Mouse (Mus musculus) c-Kit-positive CD71-positive TER-119-negative erythroid progenitor cells, embryonic 14.5 days (primary cell): ENCODE data around the gene Megf11.

Experiments
- DNase-seq: peaks from one replicate; pipeline ENCODE4 v3.0.0-alpha.2; 2013; ENCODE audit warnings: low read depth

The Megf11 gene

DNA sequence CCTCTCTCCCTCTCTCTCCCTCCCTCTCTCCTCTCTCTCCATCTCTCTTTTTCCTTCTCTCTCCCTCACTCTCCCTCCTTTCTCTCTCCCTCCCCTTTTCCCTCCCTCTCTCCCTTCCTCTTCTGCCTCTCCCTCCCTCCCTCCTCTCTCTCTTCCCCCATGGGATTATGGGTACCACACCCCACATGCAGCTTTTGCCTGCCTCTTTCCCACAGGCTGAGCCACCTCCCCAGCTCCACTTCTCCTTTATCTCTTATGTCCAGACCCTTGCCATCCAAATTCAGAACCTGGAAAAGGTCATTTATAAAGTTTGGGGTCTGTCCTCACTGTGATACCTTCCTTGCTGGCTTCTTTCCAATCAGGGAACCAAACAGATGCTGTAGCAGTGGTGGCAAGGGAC lies 180.5 kb downstream of the Megf11 start:
- peak; percentile 56 for DNase-seq

GRCm38 (mm10) chr9:64566376-64566775 lies 180.9 kb downstream of the Megf11 start:
- no peak for DNase-seq

DNA sequence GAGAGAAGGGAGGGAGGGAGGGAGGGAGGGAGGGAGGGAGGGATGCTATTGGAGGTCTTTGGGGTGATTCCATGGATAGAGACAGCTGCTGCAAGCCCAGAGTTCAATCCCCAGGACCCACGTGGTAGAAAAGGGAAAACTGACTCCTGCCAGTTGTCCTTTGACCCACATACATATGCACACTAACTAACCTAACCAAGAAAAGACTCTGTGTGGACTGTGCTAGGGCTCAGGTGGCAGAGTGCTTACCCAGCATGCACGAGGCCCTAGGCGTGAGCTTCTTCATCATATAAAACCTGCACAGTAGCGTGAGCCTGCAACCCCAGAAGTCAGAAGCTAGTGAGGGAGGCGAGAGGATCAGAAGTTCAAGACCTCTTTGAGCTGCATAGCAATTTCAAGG lies 182.1 kb downstream of the Megf11 start:
- DNase-seq: no peak

DNA sequence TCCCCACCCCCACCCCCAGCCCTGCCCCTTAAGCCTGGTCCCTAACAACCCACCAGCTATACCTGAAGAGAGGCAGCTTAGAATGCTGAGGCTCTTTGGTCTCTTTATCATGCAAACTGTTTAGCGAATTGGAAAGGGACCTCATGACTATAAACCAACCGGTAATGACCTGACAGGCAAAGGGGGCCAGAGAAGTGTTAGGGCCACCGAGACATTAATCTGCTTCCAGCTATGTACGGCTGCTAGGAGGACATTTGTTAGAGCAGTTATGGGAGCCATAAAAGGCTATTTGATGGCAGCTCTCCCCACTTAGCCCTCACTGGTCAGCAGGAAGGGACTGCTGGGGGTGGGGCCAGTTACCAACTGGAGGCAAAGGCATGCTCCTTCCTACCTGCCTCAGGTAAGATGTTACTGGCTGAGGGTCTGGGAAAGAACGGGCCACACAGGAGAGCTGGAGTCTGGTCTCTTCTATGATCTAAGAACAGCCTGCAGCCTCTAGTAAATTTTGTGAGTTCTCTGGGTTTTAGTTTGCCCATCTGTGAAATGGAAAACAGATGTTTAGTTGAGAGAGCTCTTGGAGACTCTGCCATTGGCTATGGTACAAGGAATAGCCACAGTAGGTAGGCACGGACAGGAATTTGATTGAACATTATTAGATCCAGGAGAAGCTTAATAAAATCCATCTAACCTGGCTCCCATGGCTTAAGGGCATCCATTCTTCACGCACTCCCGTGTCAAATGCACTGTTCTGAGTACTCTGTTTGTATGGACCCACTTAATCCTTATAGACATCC lies 183.2 kb downstream of the Megf11 start:
- DNase-seq: no peak

- DNase-seq: no peak
Measured at GRCm38 (mm10) chr9:64570448-64570847, 185.0 kb downstream of the Megf11 start.

GRCm38 (mm10) chr9:64571091-64571490 lies 185.7 kb downstream of the Megf11 start:
- no peak for DNase-seq

DNA sequence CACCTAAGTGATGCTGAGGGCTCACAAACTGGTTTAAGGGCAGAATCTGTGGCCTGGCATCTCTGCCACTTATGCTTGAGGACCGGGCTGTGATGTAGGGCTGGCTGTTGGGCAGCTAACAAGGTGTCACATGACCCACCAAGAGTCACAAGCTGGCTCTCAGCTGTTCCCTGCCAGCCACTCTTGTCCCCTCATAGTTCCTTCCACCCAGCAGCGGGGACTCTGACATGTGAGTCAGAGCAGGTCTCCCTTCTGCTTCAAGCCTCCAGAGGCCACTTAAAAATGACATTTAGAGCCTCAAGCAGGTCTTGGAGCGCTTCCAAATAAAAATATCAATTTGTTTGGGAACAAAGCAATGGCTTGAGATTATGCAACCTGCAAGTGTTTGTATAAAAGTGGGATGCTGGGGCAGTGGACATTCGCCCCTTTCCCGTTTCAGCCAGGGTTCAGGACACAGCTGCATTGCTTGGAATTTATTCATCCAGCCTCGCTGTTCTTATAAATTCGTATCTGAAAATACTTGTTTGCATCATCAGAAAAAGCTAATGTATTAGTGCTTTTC lies 187.3 kb downstream of the Megf11 start:
- DNase-seq: no peak

DNA sequence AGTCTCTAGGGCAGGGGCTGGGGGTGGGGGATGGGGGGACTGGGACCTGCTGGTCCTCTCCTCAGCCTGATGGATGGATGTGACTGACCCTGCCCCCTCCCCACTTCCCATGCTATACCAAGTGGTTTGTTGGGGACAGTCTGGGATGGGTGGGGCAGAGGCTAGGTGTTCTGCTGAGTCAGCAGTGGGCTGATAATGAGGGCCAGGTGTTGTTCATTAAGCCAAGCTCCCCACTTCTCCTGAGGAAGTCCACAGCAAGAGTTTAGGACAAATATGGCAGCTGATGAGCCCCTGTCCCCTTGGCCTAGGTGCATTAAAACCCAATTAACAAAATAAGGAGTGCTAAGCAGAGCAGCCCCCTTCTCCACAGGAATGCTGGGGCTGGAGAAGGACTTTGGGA lies 190.2 kb downstream of the Megf11 start:
- DNase-seq: no peak

GRCm38 (mm10) chr9:64576143-64576878 lies 190.9 kb downstream of the Megf11 start:
- no peak for DNase-seq

DNA sequence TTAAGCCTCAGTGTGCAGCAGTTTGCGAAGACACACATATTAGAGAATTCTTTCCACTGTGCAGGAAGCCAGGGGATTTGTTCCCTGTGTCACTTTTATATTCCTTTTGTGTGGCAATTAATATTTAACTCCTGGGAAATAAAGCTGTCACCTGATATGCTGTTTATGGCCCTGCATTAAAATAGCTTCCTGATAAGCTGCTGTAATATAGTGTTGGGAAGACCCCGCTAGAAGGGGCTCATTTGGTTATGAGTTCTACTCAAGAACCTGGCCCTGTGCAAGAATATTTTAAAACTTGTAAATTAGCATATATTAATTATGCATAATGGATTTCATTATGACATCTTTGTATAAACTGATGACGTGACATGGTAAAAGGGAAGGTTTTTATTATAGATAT lies 191.7 kb downstream of the Megf11 start:
- DNase-seq: no peak

GRCm38 (mm10) chr9:64578014-64578413 lies 192.6 kb downstream of the Megf11 start:
- no peak for DNase-seq

DNA sequence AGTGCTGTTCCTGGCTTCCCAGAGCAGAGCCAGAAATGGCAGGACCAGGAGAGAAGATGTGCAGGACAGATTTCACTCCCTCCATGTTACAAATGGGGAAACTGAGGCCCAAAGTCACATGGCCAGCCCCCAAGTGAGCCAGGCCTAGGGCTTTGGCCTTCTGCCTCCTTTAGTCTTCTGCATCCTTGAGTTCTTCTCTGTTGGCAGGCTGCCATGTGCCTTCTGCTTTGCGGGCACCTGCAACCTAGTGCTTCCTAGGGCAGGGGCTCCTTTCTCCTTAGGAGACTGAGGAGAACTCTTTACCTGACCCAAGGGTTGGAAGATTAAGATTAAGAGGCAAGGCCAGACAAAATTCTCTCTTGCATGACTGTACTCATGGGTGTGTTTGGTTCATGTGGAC lies 193.9 kb downstream of the Megf11 start:
- DNase-seq: no peak

- no peak for DNase-seq
Measured at GRCm38 (mm10) chr9:64586292-64586691, 200.9 kb downstream of the Megf11 start.

- DNase-seq: no peak
Measured at GRCm38 (mm10) chr9:64587991-64588390, 202.6 kb downstream of the Megf11 start.

- DNase-seq: peak; percentile 80
Measured at GRCm38 (mm10) chr9:64590634-64591041, 205.2 kb downstream of the Megf11 start.

DNA sequence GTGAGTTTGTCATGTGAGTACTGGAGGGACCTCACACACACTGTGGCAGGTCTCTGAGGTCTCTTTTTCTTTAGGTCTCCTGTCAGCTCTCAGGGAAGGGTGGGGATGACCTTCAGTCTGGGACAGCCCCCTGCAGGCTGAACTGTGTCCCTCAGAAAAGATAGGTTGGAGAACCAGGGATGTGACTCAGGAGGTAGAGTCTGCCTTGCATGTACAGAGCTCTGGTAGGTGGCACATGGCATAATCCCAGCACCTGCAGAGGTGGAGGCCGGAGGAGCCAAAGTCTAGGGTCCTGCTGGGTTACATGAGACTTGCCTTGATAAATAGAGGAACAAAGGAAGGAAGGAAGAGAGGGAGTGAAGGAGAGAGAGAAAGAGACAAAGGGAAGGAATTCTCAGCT lies 206.0 kb downstream of the Megf11 start:
- peak; percentile 53 for DNase-seq

DNA sequence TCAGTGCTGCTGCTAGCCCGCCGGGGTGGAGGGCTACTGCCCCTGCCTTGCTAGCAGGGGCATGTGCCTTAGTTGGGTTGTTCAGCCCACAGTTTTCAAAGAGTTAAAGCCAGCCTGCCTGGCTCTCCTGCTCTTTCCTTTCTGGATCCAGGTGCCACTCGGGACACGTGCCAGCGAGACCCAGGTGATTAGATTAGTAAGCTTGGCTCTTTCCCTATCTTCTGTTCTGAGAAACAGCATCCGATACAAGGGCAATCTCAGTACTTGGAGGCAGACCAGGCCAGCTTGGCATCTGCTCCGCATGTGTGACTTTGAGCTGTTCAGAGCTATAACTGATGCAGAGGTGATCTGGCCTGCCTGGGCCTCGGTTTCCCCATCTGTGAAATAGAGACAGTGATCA lies 209.0 kb downstream of the Megf11 start:
- DNase-seq: no peak

GRCm38 (mm10) chr9:64598427-64598826 lies 213.0 kb downstream of the Megf11 start:
- DNase-seq: no peak

- no peak for DNase-seq
Measured at GRCm38 (mm10) chr9:64600731-64601130, 215.3 kb downstream of the Megf11 start.

DNA sequence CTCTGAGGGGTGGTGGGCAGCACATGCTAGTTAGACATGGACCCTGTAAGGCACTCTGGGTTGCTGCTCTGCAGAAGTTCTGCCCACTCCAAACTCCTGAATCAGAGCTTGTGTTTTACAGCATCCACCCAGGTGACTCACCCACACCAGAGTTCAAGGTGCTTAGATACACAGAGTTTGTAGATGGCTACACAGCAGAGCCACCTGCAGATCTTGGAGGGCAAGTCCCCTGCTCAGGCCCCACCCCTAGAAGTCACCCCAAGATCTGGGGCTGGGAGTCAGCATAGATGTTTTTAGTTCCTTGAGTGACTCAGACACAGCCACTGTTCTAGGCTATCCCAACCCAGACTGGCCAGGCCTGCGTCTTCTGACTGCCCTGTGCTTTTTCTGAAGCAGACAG lies 217.5 kb downstream of the Megf11 start:
- no peak for DNase-seq

- DNase-seq: no peak
Measured at GRCm38 (mm10) chr9:64604217-64604711, 218.8 kb downstream of the Megf11 start.

DNA sequence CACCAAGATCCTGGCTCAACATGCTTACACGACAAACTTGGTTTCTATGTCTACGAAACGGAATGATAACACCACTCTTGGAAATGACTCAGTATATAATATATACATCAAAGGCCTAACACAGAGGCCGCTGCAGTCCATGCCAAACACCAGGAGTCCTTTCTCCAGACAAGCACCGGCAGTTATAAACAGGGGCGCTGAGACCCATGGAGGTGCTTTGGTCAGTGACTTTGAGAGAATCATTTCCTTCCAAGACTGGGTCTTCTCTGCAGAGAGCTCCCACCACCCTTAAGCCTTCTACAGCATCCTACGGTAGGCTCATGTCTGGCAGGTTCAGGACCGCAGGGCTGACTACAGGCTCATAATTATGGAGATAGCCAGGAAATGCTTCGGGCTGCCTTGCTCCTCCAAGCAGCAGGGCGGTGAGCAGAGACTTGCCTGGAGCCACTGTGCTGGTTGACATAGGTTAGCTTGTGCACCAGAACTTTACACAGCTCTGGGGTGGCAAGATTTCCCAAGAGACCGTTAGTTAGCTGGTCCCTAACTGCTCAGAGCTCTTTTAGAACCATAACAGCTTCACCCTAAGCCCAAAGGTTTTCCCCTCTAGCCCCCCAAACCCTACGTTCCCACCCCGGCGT lies 219.8 kb downstream of the Megf11 start:
- DNase-seq: no peak
